Mouse (Mus musculus): Measurements from ENCODE around the gene Casp6.

DNA sequence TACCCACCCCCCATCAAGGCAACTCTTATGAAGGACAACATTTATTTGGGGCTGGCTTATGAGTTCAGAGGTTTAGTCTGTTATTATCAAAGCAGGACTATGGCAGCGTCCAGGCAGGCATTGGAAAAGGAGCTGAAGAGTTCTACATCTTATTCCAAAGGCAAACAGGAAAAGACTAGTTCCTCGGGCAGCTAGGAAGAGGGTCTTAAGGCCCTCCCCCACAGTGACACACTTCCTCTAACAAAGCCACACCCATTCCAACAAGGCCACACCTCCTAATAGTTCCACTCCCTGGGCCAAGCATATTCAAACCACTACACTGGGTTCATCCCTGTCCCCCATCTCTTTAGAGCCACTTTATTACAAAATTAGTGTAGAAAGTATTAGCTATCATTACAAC is 38.6 kb upstream of the Casp6 start:
- TF ChIP-seq CTCF (IDR thresholded peaks at IDR 0.05; ENCODE audit: low read depth) (no peak), EP300 (IDR thresholded peaks at IDR 0.05; ENCODE audit: low read depth) (no peak)

All from liver, embryonic 14.5 days (tissue).